Mouse (Mus musculus) limb, embryonic 11.5 days (tissue): ENCODE results near the gene Eno3. TPM values are rescaled to one million over a fixed set of nuclear protein-coding genes. Genes with fewer than 3 reads are reported as not detected.

Experiments used
- ATAC-seq: fragments of 200-750 bp; cut with Nextera tagmentation; 2 replicates; pipeline ENCODE4 v1.8.0; 2017; ENCODE audit warnings: low read depth; ENCODE audit not compliant: insufficient number of reproducible peaks, low FRiP score, low TSS enrichment
- DNase-seq: peaks from one replicate; pipeline ENCODE4 v3.0.0-alpha.2; 2015; ENCODE audit warnings: low spot score
- H3K27ac ChIP-seq: fragments of 300-500 bp; sonication (generic); replicated peaks from 2 replicates; pipeline ENCODE4 v1.5.1; 2014; ENCODE audit warnings: low read depth, mild to moderate bottlenecking, low read length
- H3K27me3 ChIP-seq: fragments of 300-500 bp; sonication (generic); 2 replicates; pipeline ENCODE4 v1.6.1; 2014; ENCODE audit warnings: mild to moderate bottlenecking, low read length, mixed read lengths; ENCODE audit not compliant: control insufficient read depth, insufficient read depth
- H3K36me3 ChIP-seq: fragments of 300-500 bp; sonication (generic); 2 replicates; pipeline ENCODE4 v1.6.1; 2014; ENCODE audit warnings: mild to moderate bottlenecking, low read length, moderate library complexity, mixed read lengths; ENCODE audit not compliant: control insufficient read depth, insufficient read depth
- H3K4me1 ChIP-seq: fragments of 300-500 bp; sonication (generic); 2 replicates; pipeline ENCODE4 v1.6.1; 2014; ENCODE audit warnings: low read length, mixed read lengths; ENCODE audit not compliant: control insufficient read depth, insufficient read depth
- H3K4me2 ChIP-seq: fragments of 300-500 bp; sonication (generic); 2 replicates; pipeline ENCODE4 v1.6.1; 2014; ENCODE audit warnings: low read depth, mild to moderate bottlenecking, moderate library complexity; ENCODE audit not compliant: severe bottlenecking
- H3K4me3 ChIP-seq: fragments of 300-500 bp; sonication (generic); 2 replicates; pipeline ENCODE4 v1.5.1; 2014; ENCODE audit warnings: low read depth, low read length
- H3K9ac ChIP-seq: fragments of 300-500 bp; sonication (generic); 2 replicates; pipeline ENCODE4 v1.6.1; 2014; ENCODE audit warnings: mild to moderate bottlenecking, low read length
- H3K9me3 ChIP-seq: fragments of 300-500 bp; sonication (generic); 2 replicates; pipeline ENCODE4 v1.6.1; 2016; ENCODE audit warnings: low read length; ENCODE audit not compliant: control insufficient read depth
- whole genome bisulfite sequencing: fragments of 180-500 bp; shearing (Covaris S2); extraction: QIAGEN DNeasy Blood & Tissue Kit; methylation state at CpG from one replicate; pipeline ENCODE4 v1.1.7; 2014; 5-methylcytosine and 5-hydroxymethylcytosine counted together
- polyA plus RNA-seq: library from polyadenylated mRNA; unstranded; fragments of >200 nt; fragmentation: Nextera tagmentation; extraction: Ambion mirVana; gene quantifications from 2 replicates; pipeline ENCODE4 v1.2.1, GENCODE M21; 2014

Gene Eno3
- polyA plus RNA-seq, 1 experiment from 2014 or later, result 53.3 TPM

- Histone ChIP-seq H3K4me2 (no peak overlapping the region), H3K4me3 (no peak overlapping the region), H3K27ac (no peak overlapping the region), H3K9ac (no peak overlapping the region), H3K4me1 (no peaks in the 10 kb centered on the region), H3K36me3 (no peaks in the 10 kb centered on the region), H3K27me3 (no peaks in the 10 kb centered on the region), H3K9me3 (no peaks in the 10 kb centered on the region)
- 40% methylated on average over 7 of the region's 7 CpGs for WGBS
- DNase-seq (no peak), ATAC-seq (no peak)
Measured at GRCm38 (mm10) chr11:70621972-70622814, 34.8 kb upstream of the Eno3 start.

GRCm38 (mm10) chr11:70623053-70623742 lies 33.8 kb upstream of the Eno3 start:
- Histone ChIP-seq H3K9me3 (no peaks in the 10 kb centered on the region), H3K9ac (no peak overlapping the region), H3K4me2 (no peak overlapping the region), H3K4me3 (no peak overlapping the region), H3K27ac (no peak overlapping the region), H3K4me1 (no peaks in the 10 kb centered on the region), H3K36me3 (no peaks in the 10 kb centered on the region), H3K27me3 (no peaks in the 10 kb centered on the region)
- WGBS, result 86% methylated on average over 10 of the region's 10 CpGs
- ATAC-seq, result no peak
- no peak for DNase-seq

GRCm38 (mm10) chr11:70625473-70625872 lies 31.5 kb upstream of the Eno3 start:
- Histone ChIP-seq H3K4me2 (no peak overlapping the region), H3K36me3 (no peaks in the 10 kb centered on the region), H3K4me3 (no peak overlapping the region), H3K27me3 (no peaks in the 10 kb centered on the region), H3K9me3 (no peaks in the 10 kb centered on the region), H3K27ac (no peak overlapping the region), H3K4me1 (no peaks in the 10 kb centered on the region), H3K9ac (no peak overlapping the region)
- WGBS, result 45% methylated on average over 4 of the region's 4 CpGs
- DNase-seq (peak; percentile 79), ATAC-seq (no peak)

- Histone ChIP-seq H3K4me1 (no peaks in the 10 kb centered on the region), H3K27me3 (no peaks in the 10 kb centered on the region), H3K9me3 (no peaks in the 10 kb centered on the region), H3K27ac (no peak overlapping the region), H3K9ac (no peak overlapping the region), H3K4me3 (no peak overlapping the region), H3K36me3 (no peaks in the 10 kb centered on the region), H3K4me2 (no peak overlapping the region)
- DNase-seq (no peak), ATAC-seq (no peak)
- 73% methylated on average over 4 of the region's 4 CpGs for WGBS
Measured at GRCm38 (mm10) chr11:70626877-70627276, 30.1 kb upstream of the Eno3 start.

GRCm38 (mm10) chr11:70628431-70628830 lies 28.6 kb upstream of the Eno3 start:
- Histone ChIP-seq H3K27me3 (no peaks in the 10 kb centered on the region), H3K36me3 (no peaks in the 10 kb centered on the region), H3K27ac (no peak overlapping the region), H3K9me3 (no peaks in the 10 kb centered on the region), H3K9ac (no peak overlapping the region), H3K4me2 (no peak overlapping the region), H3K4me3 (no peak overlapping the region), H3K4me1 (no peaks in the 10 kb centered on the region)
- WGBS, result 73% methylated on average over 2 of the region's 2 CpGs
- ATAC-seq (no peak), DNase-seq (no peak)

- Histone ChIP-seq H3K4me2 (no peak overlapping the region), H3K9ac (no peak overlapping the region), H3K27me3 (no peaks in the 10 kb centered on the region), H3K27ac (no peak overlapping the region), H3K9me3 (no peaks in the 10 kb centered on the region), H3K36me3 (no peaks in the 10 kb centered on the region), H3K4me1 (no peaks in the 10 kb centered on the region), H3K4me3 (no peak overlapping the region)
- no peak for ATAC-seq
- no peak for DNase-seq
- WGBS, result 54% methylated on average over 5 of the region's 5 CpGs
Measured at GRCm38 (mm10) chr11:70629557-70629956, 27.4 kb upstream of the Eno3 start.

- Histone ChIP-seq H3K4me3 (no peak overlapping the region), H3K36me3 (no peaks in the 10 kb centered on the region), H3K4me1 (no peaks in the 10 kb centered on the region), H3K4me2 (no peak overlapping the region), H3K9ac (no peak overlapping the region), H3K9me3 (no peaks in the 10 kb centered on the region), H3K27me3 (no peaks in the 10 kb centered on the region), H3K27ac (no peak overlapping the region)
- no peak for ATAC-seq
- no peak for DNase-seq
- WGBS, result 69% methylated on average over 7 of the region's 7 CpGs
Measured at GRCm38 (mm10) chr11:70630129-70630528, 26.9 kb upstream of the Eno3 start.

GRCm38 (mm10) chr11:70635601-70636000 lies 21.4 kb upstream of the Eno3 start:
- Histone ChIP-seq H3K36me3 (no peaks in the 10 kb centered on the region), H3K27me3 (no peaks in the 10 kb centered on the region), H3K9ac (no peak overlapping the region), H3K4me3 (no peak overlapping the region), H3K4me2 (no peak overlapping the region), H3K9me3 (no peaks in the 10 kb centered on the region), H3K4me1 (no peaks in the 10 kb centered on the region), H3K27ac (no peak overlapping the region)
- ATAC-seq (no peak), DNase-seq (no peak)
- 85% methylated on average over 4 of the region's 4 CpGs for WGBS
